Mouse (Mus musculus): Measurements from ENCODE around the gene Tbl3. TPM values are rescaled to one million over a fixed set of nuclear protein-coding genes. Genes with fewer than 3 reads are reported as not detected.
"Not testable (repeated sequence)": the region's sequence is repeated elsewhere in the genome, so short reads cannot be mapped to it uniquely, and the experiment has no call there.

Tbl3 gene
- polyA plus RNA-seq, 1 experiment from 2014 or later: 40.2 TPM

- under 1% methylated on average over 61 of the region's 61 CpGs for WGBS
- H3K27me3 ChIP-seq (ENCODE audit: control insufficient read depth, insufficient read depth, low read length): no peaks in the 10 kb centered on the region
- peak overlapping the region; percentile 88 for H3K9ac ChIP-seq (ENCODE audit: low read length)
- peak; percentile 98 for ATAC-seq (ENCODE audit: insufficient number of reproducible peaks, insufficient read depth, low FRiP score, low read depth)
- H3K4me1 ChIP-seq (ENCODE audit: control insufficient read depth in 2 of 2, insufficient read depth in 2 of 2, low read length in 2 of 2): peaks cover 6 to 30% of the 10 kb centered on the region in 2 experiments
- peak overlapping the region; percentile 66 to 80 for H3K27ac ChIP-seq (replicated peaks in 1 of 2; ENCODE audit: control insufficient read depth in 1 of 2, insufficient read depth in 1 of 2, low read depth in 2 of 2, low read length in 2 of 2)
- H3K4me3 ChIP-seq (ENCODE audit: control insufficient read depth in 1 of 2, insufficient read depth in 1 of 2, low read depth in 1 of 2, low read length in 2 of 2): peak overlapping the region; percentile 57 to 79
- H3K4me2 ChIP-seq (ENCODE audit: low read length): peak overlapping the region; percentile 74
- H3K36me3 ChIP-seq (ENCODE audit: control insufficient read depth, insufficient read depth, low read length): peaks cover 40% of the 10 kb centered on the region
- H3K9me3 ChIP-seq (ENCODE audit: control insufficient read depth, low read length): no peaks in the 10 kb centered on the region
Measured at GRCm38 (mm10) chr17:24719494-24720222, 12.2 kb upstream of the Tbl3 start.

GRCm38 (mm10) chr17:24718938-24719337 lies 11.5 kb upstream of the Tbl3 start:
- 55% methylated on average over 5 of the region's 5 CpGs for WGBS
- peaks cover 40% of the 10 kb centered on the region for H3K36me3 ChIP-seq (ENCODE audit: control insufficient read depth, insufficient read depth, low read length)
- H3K27ac ChIP-seq (replicated peaks in 1 of 2; ENCODE audit: control insufficient read depth in 1 of 2, insufficient read depth in 1 of 2, low read depth in 2 of 2, low read length in 2 of 2): not testable (repeated sequence)

GRCm38 (mm10) chr17:24717943-24718342 lies 10.5 kb upstream of the Tbl3 start, which contains the start of the genes Rnf151 and Rps2:
Gene Rnf151, minus strand, starts transcription at chr17:24718063.
Gene Rps2, plus strand, starts transcription at chr17:24718116.
- H3K4me3 ChIP-seq (ENCODE audit: control insufficient read depth in 1 of 2, insufficient read depth in 1 of 2, low read depth in 1 of 2, low read length in 2 of 2): peak within 1 kb of the TSS; percentile 57 to 79; a peak in 2 of 4 replicates
- peak within 1 kb of the TSS; percentile 70 for H3K4me2 ChIP-seq (ENCODE audit: low read length)
- H3K9ac ChIP-seq (ENCODE audit: low read length): peak within 1 kb of the TSS; percentile 80
- no peak within 1 kb of the TSS for H3K27ac ChIP-seq (replicated peaks in 1 of 2; ENCODE audit: control insufficient read depth in 1 of 2, insufficient read depth in 1 of 2, low read depth in 2 of 2, low read length in 2 of 2)
- no peaks in the 10 kb centered on the region for H3K9me3 ChIP-seq (ENCODE audit: control insufficient read depth, low read length)
- H3K36me3 ChIP-seq (ENCODE audit: control insufficient read depth, insufficient read depth, low read length): peaks cover 40% of the 10 kb centered on the region
- 79% methylated on average over 4 of the region's 4 CpGs for WGBS
- peaks cover 4 to 22% of the 10 kb centered on the region in 2 experiments for H3K4me1 ChIP-seq (ENCODE audit: control insufficient read depth in 2 of 2, insufficient read depth in 2 of 2, low read length in 2 of 2)
- H3K27me3 ChIP-seq (ENCODE audit: control insufficient read depth, insufficient read depth, low read length): no peaks in the 10 kb centered on the region
- no peak for ATAC-seq (ENCODE audit: insufficient number of reproducible peaks, insufficient read depth, low FRiP score, low read depth)

More at GRCm38 (mm10) chr17:24718938-24719337, 11.5 kb upstream of the Tbl3 start:
- Histone ChIP-seq H3K4me3 (ENCODE audit: control insufficient read depth in 1 of 2, insufficient read depth in 1 of 2, low read depth in 1 of 2, low read length in 2 of 2) (peak overlapping the region; percentile 57 to 79), H3K9ac (ENCODE audit: low read length) (peak overlapping the region; percentile 80), H3K4me1 (ENCODE audit: control insufficient read depth in 2 of 2, insufficient read depth in 2 of 2, low read length in 2 of 2) (peaks cover 4 to 27% of the 10 kb centered on the region in 2 experiments), H3K4me2 (ENCODE audit: low read length) (peak overlapping the region; percentile 70)
- not testable (repeated sequence) for H3K9me3 ChIP-seq (ENCODE audit: control insufficient read depth, low read length); ATAC-seq (ENCODE audit: insufficient number of reproducible peaks, insufficient read depth, low FRiP score, low read depth); H3K27me3 ChIP-seq (ENCODE audit: control insufficient read depth, insufficient read depth, low read length)

GRCm38 (mm10) chr17:24716166-24716682 lies 8.8 kb upstream of the Tbl3 start:
- ATAC-seq (ENCODE audit: insufficient number of reproducible peaks, insufficient read depth, low FRiP score, low read depth): no peak
- H3K9me3 ChIP-seq (ENCODE audit: control insufficient read depth, low read length): no peaks in the 10 kb centered on the region
- WGBS: 90% methylated on average over 15 of the region's 15 CpGs
- no peak overlapping the region for H3K9ac ChIP-seq (ENCODE audit: low read length)
- H3K27ac ChIP-seq (replicated peaks in 1 of 2; ENCODE audit: control insufficient read depth in 1 of 2, insufficient read depth in 1 of 2, low read depth in 2 of 2, low read length in 2 of 2): no peak overlapping the region
- H3K4me2 ChIP-seq (ENCODE audit: low read length): no peak overlapping the region
- peaks cover under 1 to 7% of the 10 kb centered on the region in 2 experiments; a peak in 2 of 4 replicates for H3K4me1 ChIP-seq (ENCODE audit: control insufficient read depth in 2 of 2, insufficient read depth in 2 of 2, low read length in 2 of 2)
- no peak overlapping the region for H3K4me3 ChIP-seq (ENCODE audit: control insufficient read depth in 1 of 2, insufficient read depth in 1 of 2, low read depth in 1 of 2, low read length in 2 of 2)
- H3K27me3 ChIP-seq (ENCODE audit: control insufficient read depth, insufficient read depth, low read length): no peaks in the 10 kb centered on the region
- H3K36me3 ChIP-seq (ENCODE audit: control insufficient read depth, insufficient read depth, low read length): peaks cover 25% of the 10 kb centered on the region

GRCm38 (mm10) chr17:24715556-24715955 lies 8.1 kb upstream of the Tbl3 start:
- 0 out of 2 replicates have a peak, but pooled peaks cover 19% of the 10 kb centered on the region for H3K36me3 ChIP-seq (ENCODE audit: control insufficient read depth, insufficient read depth, low read length)
- no peaks in the 10 kb centered on the region for H3K27me3 ChIP-seq (ENCODE audit: control insufficient read depth, insufficient read depth, low read length)
- ATAC-seq (ENCODE audit: insufficient number of reproducible peaks, insufficient read depth, low FRiP score, low read depth): no peak
- no peak overlapping the region for H3K27ac ChIP-seq (replicated peaks in 1 of 2; ENCODE audit: control insufficient read depth in 1 of 2, insufficient read depth in 1 of 2, low read depth in 2 of 2, low read length in 2 of 2)
- H3K4me3 ChIP-seq (ENCODE audit: control insufficient read depth in 1 of 2, insufficient read depth in 1 of 2, low read depth in 1 of 2, low read length in 2 of 2): no peak overlapping the region
- H3K9me3 ChIP-seq (ENCODE audit: control insufficient read depth, low read length): no peaks in the 10 kb centered on the region
- H3K4me1 ChIP-seq (ENCODE audit: control insufficient read depth in 2 of 2, insufficient read depth in 2 of 2, low read length in 2 of 2): peaks cover 0 to 6% of the 10 kb centered on the region in 2 experiments; a peak in 1 of 4 replicates
- H3K4me2 ChIP-seq (ENCODE audit: low read length): no peak overlapping the region
- 79% methylated on average over 6 of the region's 6 CpGs for WGBS
- H3K9ac ChIP-seq (ENCODE audit: low read length): no peak overlapping the region

GRCm38 (mm10) chr17:24708646-24709045 lies 1.2 kb upstream of the Tbl3 start:
- no peak for ATAC-seq (ENCODE audit: insufficient number of reproducible peaks, insufficient read depth, low FRiP score, low read depth)
- Histone ChIP-seq H3K36me3 (ENCODE audit: control insufficient read depth, insufficient read depth, low read length) (peaks cover 21% of the 10 kb centered on the region), H3K4me3 (ENCODE audit: control insufficient read depth in 1 of 2, insufficient read depth in 1 of 2, low read depth in 1 of 2, low read length in 2 of 2) (no peak overlapping the region), H3K4me2 (ENCODE audit: low read length) (peak overlapping the region; percentile 84; the same call in 1 of the 2 replicates), H3K27ac (replicated peaks in 1 of 2; ENCODE audit: control insufficient read depth in 1 of 2, insufficient read depth in 1 of 2, low read depth in 2 of 2, low read length in 2 of 2) (no peak overlapping the region), H3K9ac (ENCODE audit: low read length) (no peak overlapping the region), H3K27me3 (ENCODE audit: control insufficient read depth, insufficient read depth, low read length) (no peaks in the 10 kb centered on the region), H3K9me3 (ENCODE audit: control insufficient read depth, low read length) (no peaks in the 10 kb centered on the region), H3K4me1 (ENCODE audit: control insufficient read depth in 2 of 2, insufficient read depth in 2 of 2, low read length in 2 of 2) (peaks cover 5 to 11% of the 10 kb centered on the region in 2 experiments; a peak in 3 of 4 replicates)
- 34% methylated on average over 2 of the region's 2 CpGs for WGBS

GRCm38 (mm10) chr17:24707801-24708425 lies 453 bp upstream of the Tbl3 start:
- peak overlapping the region; percentile 85 for H3K27ac ChIP-seq (replicated peaks in 1 of 2; ENCODE audit: control insufficient read depth in 1 of 2, insufficient read depth in 1 of 2, low read depth in 2 of 2, low read length in 2 of 2)
- no peaks in the 10 kb centered on the region for H3K9me3 ChIP-seq (ENCODE audit: control insufficient read depth, low read length)
- WGBS: 5% methylated on average over 24 of the region's 24 CpGs
- H3K27me3 ChIP-seq (ENCODE audit: control insufficient read depth, insufficient read depth, low read length): no peaks in the 10 kb centered on the region
- no peak for ATAC-seq (ENCODE audit: insufficient number of reproducible peaks, insufficient read depth, low FRiP score, low read depth)
- peaks cover 5 to 11% of the 10 kb centered on the region in 2 experiments; a peak in 3 of 4 replicates for H3K4me1 ChIP-seq (ENCODE audit: control insufficient read depth in 2 of 2, insufficient read depth in 2 of 2, low read length in 2 of 2)
- peaks cover 28% of the 10 kb centered on the region for H3K36me3 ChIP-seq (ENCODE audit: control insufficient read depth, insufficient read depth, low read length)
- H3K4me2 ChIP-seq (ENCODE audit: low read length): peak overlapping the region; percentile 84
- peak overlapping the region; percentile 70 to 82 for H3K4me3 ChIP-seq (ENCODE audit: control insufficient read depth in 1 of 2, insufficient read depth in 1 of 2, low read depth in 1 of 2, low read length in 2 of 2)
- H3K9ac ChIP-seq (ENCODE audit: low read length): peak overlapping the region; percentile 86

All from heart, embryonic 14.5 days (tissue).